Mouse (Mus musculus): Measurements from ENCODE around the gene Mrps12. TPM values are rescaled to one million over a fixed set of nuclear protein-coding genes. Genes with fewer than 3 reads are reported as not detected.
A peak's percentile ranks its signal among the peaks of the same experiment; 100 is the strongest.

Gene Mrps12
- polyA plus RNA-seq (2012; rRNA removed) = 82.6 and 92.6 TPM in 2 replicates
- polyA plus RNA-seq (2014; fragmentation: Nextera tagmentation; extraction: Ambion mirVana) = 134 and 135 TPM in 2 replicates

DNA sequence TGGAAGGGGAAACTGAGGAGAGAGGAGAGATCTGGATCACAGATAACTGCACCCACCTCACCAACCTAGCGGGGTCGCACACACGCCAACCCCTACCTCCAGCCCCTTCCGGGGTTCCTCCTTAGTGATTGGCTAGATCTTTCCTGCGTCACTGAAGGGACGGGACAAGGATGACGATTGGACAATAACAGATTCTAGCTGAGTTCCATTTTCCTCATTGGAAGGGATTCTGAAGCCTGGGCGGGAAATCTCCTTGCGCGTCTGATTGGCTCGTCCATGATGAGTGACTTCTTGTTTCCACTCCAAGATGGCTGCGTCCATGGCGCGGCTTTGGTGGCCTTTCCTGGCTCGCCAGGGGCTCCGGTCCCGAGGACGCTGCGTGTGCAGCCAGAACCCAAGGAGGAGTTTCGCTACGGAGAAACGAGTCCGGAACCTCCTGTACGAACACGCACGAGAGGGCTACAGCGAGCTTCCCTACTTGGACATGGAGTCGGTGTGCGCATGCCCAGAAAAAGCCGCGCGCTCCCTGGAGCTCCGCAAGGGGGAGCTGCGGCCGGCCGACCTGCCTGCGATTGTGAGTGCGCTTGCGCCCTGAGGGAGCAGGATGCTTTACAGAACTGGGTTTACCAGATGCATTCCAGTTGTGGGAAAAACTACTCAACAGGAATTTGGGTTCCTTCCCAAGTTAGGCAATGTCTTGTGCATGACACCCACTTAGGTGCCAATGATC lies at the start of gene Mrps12, which contains the start of gene Sars2:
Mrps12 (minus strand) TSS at position 112 of the 730 bp plus-strand sequence.
Sars2 (plus strand) TSS at position 284 of the 730 bp plus-strand sequence.
- peak; percentile 99 for ATAC-seq (ENCODE audit: low FRiP score, low read depth)
- H3K27me3 ChIP-seq (ENCODE audit: control insufficient read depth, insufficient read depth, low read length) = no peaks in the 10 kb centered on the region
- H3K9ac ChIP-seq (ENCODE audit: low read depth, low read length, severe bottlenecking) = peak within 1 kb of the TSS; percentile 75
- no peaks in the 10 kb centered on the region for H3K9me3 ChIP-seq (ENCODE audit: control insufficient read depth, low read length)
- peak; percentile 74; the same call in 1 of the 2 replicates for TF ChIP-seq POLR2A (IDR thresholded peaks at IDR 0.05; ENCODE audit: borderline replicate concordance, extremely low read depth, insufficient read depth, insufficient read length)
- H3K27ac ChIP-seq (replicated peaks; ENCODE audit: low read depth, low read length) = peak within 1 kb of the TSS; percentile 73
- under 1% methylated on average over 39 of the region's 39 CpGs for WGBS
- H3K4me2 ChIP-seq (replicated peaks; ENCODE audit: low read depth, low read length, severe bottlenecking) = peak within 1 kb of the TSS; percentile 85
- peaks cover 7% of the 10 kb centered on the region; the same call in 1 of the 2 replicates for H3K4me1 ChIP-seq (ENCODE audit: control insufficient read depth, insufficient read depth, low read length)
- H3K36me3 ChIP-seq (ENCODE audit: control insufficient read depth, insufficient read depth, low read length) = peaks cover 38% of the 10 kb centered on the region
- H3K4me3 ChIP-seq (replicated peaks; ENCODE audit: low read length) = peak within 1 kb of the TSS; percentile 57
- peak; percentile 99 for DNase-seq (ENCODE audit: low spot score)

DNA sequence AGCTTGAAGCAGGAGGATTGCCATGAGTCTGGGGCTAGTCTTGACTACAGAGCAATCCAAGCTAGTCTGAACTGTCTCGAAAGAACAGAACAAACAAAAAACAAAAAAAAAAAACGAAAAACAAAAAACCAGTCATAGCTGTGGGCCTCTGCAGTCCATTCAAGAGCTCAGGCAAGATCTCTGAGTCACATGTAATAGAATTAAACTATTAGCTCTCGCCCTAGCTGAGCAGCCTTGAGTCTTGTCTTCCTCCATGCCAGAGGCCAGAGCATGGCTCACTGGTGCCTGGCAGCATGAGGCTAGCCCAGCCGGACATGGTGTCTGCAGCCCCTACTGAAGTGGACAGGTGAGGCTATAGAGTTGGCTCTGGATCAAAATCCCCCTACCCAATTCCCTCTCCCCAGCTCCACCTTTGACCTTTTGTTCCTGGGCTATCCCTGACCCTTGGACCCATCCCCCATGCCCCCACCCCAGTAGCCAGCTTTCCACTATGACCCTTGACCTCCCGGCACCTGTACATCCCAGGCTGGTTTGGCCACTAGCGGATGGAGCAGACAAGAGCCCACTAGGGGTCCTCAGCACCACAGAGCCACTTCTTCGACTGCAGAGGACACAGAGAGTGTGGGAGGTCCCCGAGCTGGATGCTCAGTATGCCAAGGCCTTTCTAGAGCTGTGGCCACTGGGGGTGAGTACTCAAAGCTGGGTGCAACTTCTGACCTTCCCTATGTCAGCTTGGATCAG lies 48.6 kb upstream of the Mrps12 start:
- no peak for TF ChIP-seq POLR2A (IDR thresholded peaks at IDR 0.05; ENCODE audit: borderline replicate concordance, extremely low read depth, insufficient read depth, insufficient read length)
- no peak overlapping the region for H3K4me2 ChIP-seq (replicated peaks; ENCODE audit: low read depth, low read length, severe bottlenecking)
- peaks cover 8% of the 10 kb centered on the region for H3K4me1 ChIP-seq (ENCODE audit: control insufficient read depth, insufficient read depth, low read length)
- H3K9ac ChIP-seq (ENCODE audit: low read depth, low read length, severe bottlenecking) = no peak overlapping the region
- no peaks in the 10 kb centered on the region for H3K9me3 ChIP-seq (ENCODE audit: control insufficient read depth, low read length)
- H3K36me3 ChIP-seq (ENCODE audit: control insufficient read depth, insufficient read depth, low read length) = peaks cover 22% of the 10 kb centered on the region
- no peaks in the 10 kb centered on the region for H3K27me3 ChIP-seq (ENCODE audit: control insufficient read depth, insufficient read depth, low read length)
- ATAC-seq (ENCODE audit: low FRiP score, low read depth) (no peak), DNase-seq (ENCODE audit: low spot score) (no peak)
- peak overlapping the region; percentile 71; the same call in 1 of the 2 replicates for H3K27ac ChIP-seq (replicated peaks; ENCODE audit: low read depth, low read length)
- no peak overlapping the region for H3K4me3 ChIP-seq (replicated peaks; ENCODE audit: low read length)
- WGBS = 55% methylated on average over 8 of the region's 8 CpGs

DNA sequence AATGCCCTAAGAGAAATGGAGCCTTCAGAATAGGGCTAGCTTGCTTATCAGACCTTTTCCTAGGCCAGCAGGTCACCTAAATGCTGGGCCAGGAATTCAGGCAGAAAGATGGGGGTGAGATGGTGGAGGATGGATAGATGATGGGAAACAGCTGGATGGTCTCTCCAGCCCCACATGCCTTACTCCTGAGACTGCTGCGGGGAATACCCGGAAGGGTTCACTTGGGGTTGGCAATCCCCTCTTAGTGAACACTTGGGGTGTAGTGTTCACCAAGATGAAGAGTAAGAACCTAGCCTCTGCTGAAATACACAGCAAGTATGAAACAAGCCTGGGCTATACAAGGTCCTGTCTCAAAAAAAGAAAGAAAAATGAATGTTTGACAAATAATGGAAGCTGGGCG lies 47.6 kb upstream of the Mrps12 start:
- Histone ChIP-seq H3K4me3 (replicated peaks; ENCODE audit: low read length) (no peak overlapping the region), H3K9me3 (ENCODE audit: control insufficient read depth, low read length) (no peaks in the 10 kb centered on the region), H3K36me3 (ENCODE audit: control insufficient read depth, insufficient read depth, low read length) (peaks cover 29% of the 10 kb centered on the region), H3K9ac (ENCODE audit: low read depth, low read length, severe bottlenecking) (no peak overlapping the region), H3K27me3 (ENCODE audit: control insufficient read depth, insufficient read depth, low read length) (no peaks in the 10 kb centered on the region), H3K27ac (replicated peaks; ENCODE audit: low read depth, low read length) (peak overlapping the region; percentile 71; the same call in 1 of the 2 replicates), H3K4me1 (ENCODE audit: control insufficient read depth, insufficient read depth, low read length) (peaks cover 8% of the 10 kb centered on the region), H3K4me2 (replicated peaks; ENCODE audit: low read depth, low read length, severe bottlenecking) (no peak overlapping the region)
- DNase-seq (ENCODE audit: low spot score) (no peak), ATAC-seq (ENCODE audit: low FRiP score, low read depth) (no peak)
- whole genome bisulfite sequencing = 52% methylated on average over 3 of the region's 3 CpGs
- no peak for TF ChIP-seq POLR2A (IDR thresholded peaks at IDR 0.05; ENCODE audit: borderline replicate concordance, extremely low read depth, insufficient read depth, insufficient read length)

DNA sequence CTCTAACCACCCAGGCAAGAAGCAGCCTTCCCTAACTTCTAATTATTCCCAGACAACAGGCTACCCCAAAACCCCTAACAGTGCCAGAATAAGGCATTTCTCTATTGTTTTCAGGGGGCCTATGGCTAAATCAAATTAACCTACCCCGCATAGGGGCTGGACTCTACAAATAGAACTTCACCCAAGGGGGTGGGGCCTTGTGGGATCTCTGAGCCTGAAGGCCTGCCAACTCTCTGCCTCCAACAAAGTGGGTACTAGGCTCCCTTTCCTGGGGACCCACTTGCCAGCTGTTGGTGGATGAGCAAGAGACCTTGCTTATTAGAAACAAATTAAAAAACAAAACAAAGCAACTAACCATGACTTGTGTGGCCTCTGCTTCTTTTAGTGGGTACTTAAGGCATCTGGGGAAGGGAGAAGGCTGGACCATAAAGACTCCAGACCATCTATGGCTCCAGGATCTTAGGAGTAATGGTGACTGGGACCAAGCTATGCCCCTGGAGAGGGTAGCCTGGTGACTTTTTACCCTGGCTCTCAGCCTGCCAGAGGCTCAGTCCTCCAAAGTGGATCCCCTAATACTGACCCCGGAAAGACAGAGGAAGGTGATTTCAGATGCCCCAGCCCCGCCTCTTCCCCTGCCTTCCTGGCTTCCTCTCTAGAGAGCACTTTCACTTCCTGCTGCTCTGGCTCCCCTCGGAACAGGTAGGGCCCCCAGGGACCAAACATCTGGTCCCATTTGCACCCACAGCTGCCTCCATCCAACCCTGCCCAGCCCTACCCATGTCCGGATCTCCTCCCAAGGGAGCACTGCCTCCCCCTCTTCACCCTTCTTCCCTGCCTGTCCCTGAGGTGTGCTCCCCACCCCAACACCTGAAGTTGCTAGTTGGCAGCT lies 46.9 kb upstream of the Mrps12 start, which contains the start of gene Rinl:
Rinl (plus strand) TSS at position 663 of the 889 bp plus-strand sequence.
- TF ChIP-seq POLR2A (IDR thresholded peaks at IDR 0.05; ENCODE audit: borderline replicate concordance, extremely low read depth, insufficient read depth, insufficient read length) = no peak
- H3K9ac ChIP-seq (ENCODE audit: low read depth, low read length, severe bottlenecking) = no peak within 1 kb of the TSS
- ATAC-seq (ENCODE audit: low FRiP score, low read depth) (no peak), DNase-seq (ENCODE audit: low spot score) (no peak)
- H3K27me3 ChIP-seq (ENCODE audit: control insufficient read depth, insufficient read depth, low read length) = no peaks in the 10 kb centered on the region
- peaks cover 8% of the 10 kb centered on the region for H3K4me1 ChIP-seq (ENCODE audit: control insufficient read depth, insufficient read depth, low read length)
- H3K9me3 ChIP-seq (ENCODE audit: control insufficient read depth, low read length) = no peaks in the 10 kb centered on the region
- no peak within 1 kb of the TSS for H3K4me3 ChIP-seq (replicated peaks; ENCODE audit: low read length)
- 55% methylated on average over 5 of the region's 5 CpGs for WGBS
- peak within 1 kb of the TSS; percentile 71; the same call in 1 of the 2 replicates for H3K27ac ChIP-seq (replicated peaks; ENCODE audit: low read depth, low read length)
- H3K36me3 ChIP-seq (ENCODE audit: control insufficient read depth, insufficient read depth, low read length) = peaks cover 33% of the 10 kb centered on the region
- no peak within 1 kb of the TSS for H3K4me2 ChIP-seq (replicated peaks; ENCODE audit: low read depth, low read length, severe bottlenecking)

Data from limb, embryonic 14.5 days (tissue).